Comparison of ENCODE assay signal across 15 mouse cellular contexts in genomic region chr15:4808131-4808530, GRCm38 (mm10).
DNase-seq lines count a peak whose midpoint lies in the region.
"Had no signal": no experiment of that assay in that cellular context is flagged by ENCODE, and none has a peak within 500 bp of the region (broad histone marks: within the 10 kb centered on the region; RNA-seq: fewer than 3 reads in every experiment).

No protein-coding gene starts in this region.

- DNase-seq in lung, postnatal 36 days, result peak; percentile 22
- DNase-seq in lung, postnatal 25 days (ENCODE audit: low spot score), result no peak
- peak; percentile 53 to 63 for DNase-seq in cerebellum, adult 18-20 months
- peak; percentile 73 for DNase-seq in cerebellum, adult 9-11 months
- peak; percentile 45 to 61 for DNase-seq in cerebellum, postnatal 36 days
- no peak for DNase-seq in neural tube, embryonic 10.5 days (ENCODE audit: extremely low spot score, low spot score)
- no peak for DNase-seq in adrenal gland, adult (ENCODE audit: inconsistent age in 2 of 2, low spot score in 1 of 2)
- no peak for DNase-seq in adrenal gland, postnatal 4 days (ENCODE audit: low spot score in 2 of 2)
- DNase-seq: adrenal gland, adult 8-10 months; adrenal gland, postnatal 36 days; forebrain, postnatal 0 days; gastrocnemius, adult 2 months; gastrocnemius, postnatal 25 days; heart, adult 2 months; kidney, adult 18-20 months had no signal

Comparison
In these comparisons a context has a peak if more than half of its experiments do, and no peak if none do; other contexts are left out.
1. DNase-seq: peak in lung, postnatal 36 days (single experiment), cerebellum, adult 18-20 months (2 of 2), cerebellum, adult 9-11 months (single experiment) and cerebellum, postnatal 36 days (2 of 2); none in lung, postnatal 25 days (single experiment), neural tube, embryonic 10.5 days (single experiment), adrenal gland, adult (0 of 2) and adrenal gland, postnatal 4 days (0 of 2).